In the genomic region with DNA sequence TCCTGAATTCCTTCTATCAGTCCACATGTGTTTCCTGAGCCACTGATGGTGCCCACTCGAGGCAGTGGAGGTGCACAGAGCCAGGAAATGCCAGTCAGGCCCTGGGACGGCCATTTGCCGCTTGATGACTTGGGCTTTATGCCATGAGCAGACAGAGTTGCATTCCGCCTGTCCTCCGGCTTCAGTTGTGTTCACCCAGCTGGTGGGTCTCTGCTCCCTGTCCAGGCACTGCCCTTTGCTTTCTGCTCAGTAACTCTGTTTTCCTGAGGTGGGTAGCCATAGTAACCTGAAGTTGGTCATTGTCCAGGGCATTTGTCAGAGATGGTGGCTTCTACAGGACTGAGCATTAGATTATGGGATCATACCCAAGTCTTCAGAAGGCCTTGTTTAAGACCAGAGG, we compare ENCODE assay signal across 22 mouse cellular contexts. TPM values are rescaled to one million over a fixed set of nuclear protein-coding genes. Genes with fewer than 3 reads are reported as not detected.
A peak's percentile ranks its signal among the peaks of the same experiment; 100 is the strongest.
DNase-seq lines count a peak whose midpoint lies in the region; ATAC-seq lines count a peak whose summit lies in the region.
"Had no signal": no experiment of that assay in that cellular context is flagged by ENCODE, and none has a peak within 500 bp of the region (broad histone marks: within the 10 kb centered on the region; RNA-seq: fewer than 3 reads in every experiment).

No protein-coding gene starts in this region.

- H3K4me3 ChIP-seq in hindbrain, embryonic 16.5 days (ENCODE audit: low read length): no peak overlapping the region
- H3K4me3 ChIP-seq in hindbrain, embryonic 13.5 days: no peak overlapping the region
- H3K4me3 ChIP-seq: embryonic facial prominence, embryonic 13.5 days; forebrain, embryonic 12.5 days; heart, adult 2 months; heart, embryonic 13.5 days; intestine, embryonic 15.5 days had no signal

- H3K9ac ChIP-seq in hindbrain, embryonic 16.5 days (ENCODE audit: low read depth, low read length): no peak overlapping the region
- no peak overlapping the region for H3K9ac ChIP-seq in hindbrain, embryonic 13.5 days
- H3K9ac ChIP-seq: embryonic facial prominence, embryonic 13.5 days; forebrain, embryonic 12.5 days; heart, embryonic 13.5 days; intestine, embryonic 15.5 days had no signal

- no peaks in the 10 kb centered on the region for H3K9me3 ChIP-seq in hindbrain, embryonic 16.5 days (ENCODE audit: control insufficient read depth, low read length)
- H3K9me3 ChIP-seq in hindbrain, embryonic 13.5 days: no peaks in the 10 kb centered on the region
- H3K9me3 ChIP-seq: embryonic facial prominence, embryonic 13.5 days; forebrain, embryonic 12.5 days; G1E; heart, embryonic 13.5 days; intestine, embryonic 15.5 days had no signal

- H3K4me1 ChIP-seq in hindbrain, embryonic 16.5 days (ENCODE audit: control insufficient read depth, insufficient read depth, low read depth, low read length): no peaks in the 10 kb centered on the region
- no peaks in the 10 kb centered on the region for H3K4me1 ChIP-seq in hindbrain, embryonic 13.5 days (replicated peaks)
- H3K4me1 ChIP-seq: embryonic facial prominence, embryonic 13.5 days; forebrain, embryonic 12.5 days; intestine, embryonic 15.5 days had no signal

- DNase-seq in cerebellum, postnatal 10 days: peak; percentile 20 to 38
- no peak for DNase-seq in cerebellum, postnatal 4 days (ENCODE audit: low spot score in 2 of 2)
- peak; percentile 16 for DNase-seq in left cerebral cortex, postnatal 4 days
- no peak for DNase-seq in left cerebral cortex, postnatal 36 days (ENCODE audit: low spot score in 2 of 2)
- DNase-seq in Muller cell, postnatal 12 days (ENCODE audit: inconsistent ontology term): peak; percentile 27
- DNase-seq: adrenal gland, postnatal 10 days; B cell, adult 2 months; cerebellum, adult 11 months; cerebellum, adult 8-10 months; cerebellum, postnatal 25 days; gastrocnemius, postnatal 10 days; heart, adult 2 months; heart, postnatal 4 days had no signal

- 0 out of 2 replicates have a peak, but pooled peaks have one; percentile 37 for ATAC-seq in hindbrain, embryonic 16.5 days
- no peak for ATAC-seq in hindbrain, embryonic 13.5 days (ENCODE audit: low FRiP score)
- ATAC-seq: CD4-positive, CD25-positive, alpha-beta regulatory T cell, adult 4 months; forebrain, embryonic 16.5 days; intestine, embryonic 15.5 days had no signal

- H3K27me3 ChIP-seq in hindbrain, embryonic 16.5 days (replicated peaks; ENCODE audit: control insufficient read depth, insufficient read depth, low read length): no peaks in the 10 kb centered on the region
- H3K27me3 ChIP-seq in hindbrain, embryonic 13.5 days: no peaks in the 10 kb centered on the region
- H3K27me3 ChIP-seq: embryonic facial prominence, embryonic 13.5 days; forebrain, embryonic 12.5 days; heart, embryonic 13.5 days; intestine, embryonic 15.5 days had no signal

- intact Hi-C loops in left cerebral cortex, postnatal 4 days (cut with DNase I): no loop called here
- intact Hi-C loops in left cerebral cortex, postnatal 36 days (cut with DNase I): no loop called here

- H3K4me2 ChIP-seq in hindbrain, embryonic 16.5 days (ENCODE audit: low read length): no peak overlapping the region
- H3K4me2 ChIP-seq in hindbrain, embryonic 13.5 days: no peak overlapping the region
- H3K4me2 ChIP-seq: embryonic facial prominence, embryonic 13.5 days; forebrain, embryonic 12.5 days; intestine, embryonic 15.5 days had no signal

- no peak overlapping the region for H3K27ac ChIP-seq in hindbrain, embryonic 16.5 days (ENCODE audit: low read depth, low read length)
- no peak overlapping the region for H3K27ac ChIP-seq in hindbrain, embryonic 13.5 days
- H3K27ac ChIP-seq: embryonic facial prominence, embryonic 13.5 days; forebrain, embryonic 12.5 days; heart, adult 2 months; heart, embryonic 13.5 days; intestine, embryonic 15.5 days had no signal

- WGBS in hindbrain, embryonic 16.5 days: 65% methylated on average over 5 of the region's 5 CpGs
- 87% methylated on average over 5 of the region's 5 CpGs for WGBS in hindbrain, embryonic 13.5 days

- peaks cover 20% of the 10 kb centered on the region for H3K36me3 ChIP-seq in hindbrain, embryonic 16.5 days (ENCODE audit: control insufficient read depth, insufficient read depth, low read length)
- peaks cover 68% of the 10 kb centered on the region for H3K36me3 ChIP-seq in hindbrain, embryonic 13.5 days

RNA-seq across cellular contexts. Expression of gene Lsm11, which starts 37.4 kb away (rescaled TPM):
- 24.4 and 24.6 TPM in 2 replicates for polyA plus RNA-seq in hindbrain, embryonic 16.5 days (2015; fragmentation: Nextera tagmentation; extraction: Ambion mirVana)
- polyA plus RNA-seq in hindbrain, embryonic 13.5 days (2015; fragmentation: Nextera tagmentation; extraction: Ambion mirVana): 15.1 and 15.8 TPM in 2 replicates
- total RNA-seq in left cerebral cortex, postnatal 4 days (2021): 10 to 100 TPM; 92.2 to 93.4 TPM
- 10 to 100 TPM; 23.8 to 25.4 TPM for total RNA-seq in left cerebral cortex, postnatal 36 days (2021)

RNA-seq across cellular contexts. Expression of gene Thg1l, which starts 48.0 kb away (rescaled TPM):
- 9.5 and 9.9 TPM in 2 replicates for polyA plus RNA-seq in hindbrain, embryonic 16.5 days (2015; fragmentation: Nextera tagmentation; extraction: Ambion mirVana)
- 10.4 and 12.0 TPM in 2 replicates for polyA plus RNA-seq in hindbrain, embryonic 13.5 days (2015; fragmentation: Nextera tagmentation; extraction: Ambion mirVana)
- 10 to 100 TPM; 12.2 to 16.1 TPM for total RNA-seq in left cerebral cortex, postnatal 4 days (2021)
- 10 to 100 TPM in 1 of 2 experiments, 1 to 10 TPM in 1; 10.0 to 12.4 TPM for total RNA-seq in left cerebral cortex, postnatal 36 days (2021)

RNA-seq across cellular contexts. Expression of gene Clint1, which starts 55.5 kb away (rescaled TPM):
- polyA plus RNA-seq in hindbrain, embryonic 16.5 days (2015; fragmentation: Nextera tagmentation; extraction: Ambion mirVana): 39.4 and 43.4 TPM in 2 replicates
- 48.1 and 48.9 TPM in 2 replicates for polyA plus RNA-seq in hindbrain, embryonic 13.5 days (2015; fragmentation: Nextera tagmentation; extraction: Ambion mirVana)
- total RNA-seq in left cerebral cortex, postnatal 4 days (2021): 10 to 100 TPM; 41.0 to 42.3 TPM
- 10 to 100 TPM; 48.6 to 55.2 TPM for total RNA-seq in left cerebral cortex, postnatal 36 days (2021)

Comparison
In these comparisons a context has a peak if more than half of its experiments do, and no peak if none do; other contexts are left out.
1. DNase-seq: peak in cerebellum, postnatal 10 days (2 of 2), left cerebral cortex, postnatal 4 days (single experiment) and Muller cell, postnatal 12 days (single experiment); none in cerebellum, postnatal 4 days (0 of 2) and left cerebral cortex, postnatal 36 days (0 of 2).